Mouse (Mus musculus) layer of hippocampus, adult 8-10 months (tissue): Measurements from ENCODE around the gene Camkmt. TPM values are rescaled to one million over a fixed set of nuclear protein-coding genes. Genes with fewer than 3 reads are reported as not detected.

ENCODE experiments used
- DNase-seq, 2 experiments: peaks; one replicate each; pipeline ENCODE4 v3.0.0; 2022; ENCODE audit warnings: low spot score in 2 of 2
- total RNA-seq, 4 experiments: library from RNA; stranded (reverse); gene quantifications; 2 replicates each; pipeline ENCODE4 v1.2.4; 2022

Gene Camkmt
- total RNA-seq, 4 experiments from 2014 or later: 11.8 to 15.6 (median 12.7) TPM

- DNase-seq: no peak
These were observed 1.3 kb upstream of the Camkmt start for GRCm38 (mm10) chr17:85089011-85089410.

- DNase-seq: no peak
These were observed 731 bp upstream of the Camkmt start for GRCm38 (mm10) chr17:85089621-85090020.

- DNase-seq: no peak
These were observed 1.4 kb downstream of the Camkmt start for GRCm38 (mm10) chr17:85091762-85092161.

- no peak for DNase-seq
These were observed 6.0 kb downstream of the Camkmt start for GRCm38 (mm10) chr17:85096396-85096795.

- DNase-seq: no peak
These were observed 8.4 kb downstream of the Camkmt start for GRCm38 (mm10) chr17:85098677-85099323.

- no peak for DNase-seq
These were observed 9.9 kb downstream of the Camkmt start for GRCm38 (mm10) chr17:85100232-85100631.

GRCm38 (mm10) chr17:85101751-85102150 lies 11.4 kb downstream of the Camkmt start:
- DNase-seq: no peak

- no peak for DNase-seq
These were observed 13.0 kb downstream of the Camkmt start for GRCm38 (mm10) chr17:85103310-85103709.

- DNase-seq: no peak
These were observed 20.3 kb downstream of the Camkmt start for GRCm38 (mm10) chr17:85110640-85111039.

- no peak for DNase-seq
These were observed 23.1 kb downstream of the Camkmt start for GRCm38 (mm10) chr17:85113441-85113840.

- DNase-seq: peak in 1 of 2 experiments; percentile 61
These were observed 26.3 kb downstream of the Camkmt start for GRCm38 (mm10) chr17:85116643-85117042.

- DNase-seq: no peak
These were observed 48.0 kb downstream of the Camkmt start for GRCm38 (mm10) chr17:85138393-85138792.

- DNase-seq: no peak
These were observed 51.3 kb downstream of the Camkmt start for GRCm38 (mm10) chr17:85141621-85142020.

- DNase-seq: no peak
These were observed 52.3 kb downstream of the Camkmt start for GRCm38 (mm10) chr17:85142495-85143111.

GRCm38 (mm10) chr17:85144141-85144540 lies 53.8 kb downstream of the Camkmt start:
- no peak for DNase-seq

- DNase-seq: no peak
These were observed 58.0 kb downstream of the Camkmt start for GRCm38 (mm10) chr17:85148348-85148747.

GRCm38 (mm10) chr17:85149211-85149738 lies 58.9 kb downstream of the Camkmt start:
- DNase-seq: no peak

GRCm38 (mm10) chr17:85151264-85151663 lies 60.9 kb downstream of the Camkmt start:
- no peak for DNase-seq

- DNase-seq: no peak
These were observed 67.8 kb downstream of the Camkmt start for GRCm38 (mm10) chr17:85158202-85158601.

- DNase-seq: peak; percentile 10 to 31
These were observed 69.2 kb downstream of the Camkmt start for GRCm38 (mm10) chr17:85159526-85159925.

- DNase-seq: no peak
These were observed 70.4 kb downstream of the Camkmt start for GRCm38 (mm10) chr17:85160786-85161185.

GRCm38 (mm10) chr17:85162569-85163271 lies 72.4 kb downstream of the Camkmt start:
- no peak for DNase-seq
